Mouse (Mus musculus): ENCODE results near the gene Klhl28. TPM values are rescaled to one million over a fixed set of nuclear protein-coding genes. Genes with fewer than 3 reads are reported as not detected.
A peak's percentile ranks its signal among the peaks of the same experiment; 100 is the strongest.

The Klhl28 gene
- 7.5 TPM for polyA plus RNA-seq (2021)

DNA sequence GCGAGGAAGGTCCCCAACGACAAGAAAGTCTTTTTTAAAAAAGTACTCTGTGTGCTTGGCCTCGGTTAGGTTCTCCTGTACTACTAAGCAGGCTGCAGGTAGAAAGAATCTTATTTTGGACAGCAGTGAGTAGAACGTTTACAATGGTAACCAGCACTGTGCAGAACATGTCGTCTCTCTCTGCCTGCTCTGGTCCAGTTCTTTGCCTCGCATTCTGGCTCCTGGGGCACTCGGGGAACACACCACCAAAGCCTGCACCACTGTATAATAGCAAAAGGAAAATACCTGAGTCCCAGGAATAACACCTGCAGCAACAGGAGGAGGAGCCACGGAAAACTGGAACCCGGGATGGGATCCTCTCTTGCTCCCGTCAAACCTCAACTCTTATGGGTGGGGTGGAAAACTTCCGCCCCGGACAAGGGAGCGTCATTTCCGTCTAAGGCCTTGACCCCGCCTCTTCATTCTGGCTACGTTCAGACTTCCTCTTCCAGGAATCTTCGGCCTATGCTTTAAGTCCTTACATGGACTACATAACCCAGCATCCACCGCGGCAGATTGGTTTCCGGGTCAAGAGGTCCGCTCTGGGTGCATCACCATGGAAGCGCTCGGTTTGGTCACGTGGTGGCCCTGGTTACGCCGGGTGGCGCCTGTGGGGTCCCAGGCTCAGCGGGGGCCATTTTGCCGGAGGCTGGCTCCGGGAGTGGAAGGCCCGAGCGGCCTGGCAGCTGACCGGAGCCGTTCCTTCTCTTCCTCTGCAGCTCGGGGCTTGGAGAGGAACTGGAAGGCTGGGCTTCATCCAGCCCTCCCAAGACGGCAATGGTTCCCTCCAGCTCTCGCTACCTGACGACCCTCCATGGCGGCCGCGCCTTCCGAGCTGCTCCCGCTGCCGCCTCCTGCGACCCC, at the start of gene Klhl28, which contains the start of gene Togaram1:
Gene Klhl28 (minus strand): TSS at position 411 of the 903 bp plus-strand sequence.
Gene Togaram1 (plus strand): TSS at position 681 of the 903 bp plus-strand sequence.
- H3K27me3 ChIP-seq = no peaks in the 10 kb centered on the region
- CTCF ChIA-PET = interaction anchor here (1.0 kb wide), 1 partner anchor 18 kb away, joined by 4 read pairs; no protein-coding TSS in a partner anchor
- POLR2A ChIA-PET = no interaction called here
- no peak for TF ChIP-seq CTCF (IDR thresholded peaks at IDR 0.05)
- ATAC-seq (peak; percentile 97), DNase-seq (ENCODE audit: low read depth, low spot score) (peak; percentile 91)
- in situ Hi-C loops (cut with MboI; ENCODE audit: low pct_unique_long_range_greater_than_20kb) = no loop called here

DNA sequence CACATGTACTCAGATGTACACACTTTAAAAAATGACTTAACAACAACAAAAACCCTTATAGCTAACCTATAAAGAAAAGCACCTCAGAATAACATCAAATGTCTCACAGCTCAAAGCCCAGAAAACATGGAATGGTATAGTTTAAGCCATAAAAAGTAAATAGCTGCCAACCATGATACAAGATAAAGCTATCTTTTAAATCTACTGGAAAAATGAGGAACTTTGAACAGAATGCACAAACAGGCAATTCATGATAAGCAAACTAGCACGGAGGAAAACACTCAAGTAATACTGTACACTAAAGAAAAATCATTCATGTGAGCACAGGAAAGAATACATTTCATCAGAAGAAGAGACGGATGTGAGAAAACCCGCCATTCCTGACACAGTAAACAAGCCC, 42.4 kb upstream of the Klhl28 start:
- DNase-seq (ENCODE audit: low read depth, low spot score) (no peak), ATAC-seq (no peak)
- POLR2A ChIA-PET = no interaction called here
- no peaks in the 10 kb centered on the region for H3K27me3 ChIP-seq
- CTCF ChIA-PET = no interaction called here
- in situ Hi-C loops (cut with MboI; ENCODE audit: low pct_unique_long_range_greater_than_20kb) = no loop called here
- TF ChIP-seq CTCF (IDR thresholded peaks at IDR 0.05) = no peak

DNA sequence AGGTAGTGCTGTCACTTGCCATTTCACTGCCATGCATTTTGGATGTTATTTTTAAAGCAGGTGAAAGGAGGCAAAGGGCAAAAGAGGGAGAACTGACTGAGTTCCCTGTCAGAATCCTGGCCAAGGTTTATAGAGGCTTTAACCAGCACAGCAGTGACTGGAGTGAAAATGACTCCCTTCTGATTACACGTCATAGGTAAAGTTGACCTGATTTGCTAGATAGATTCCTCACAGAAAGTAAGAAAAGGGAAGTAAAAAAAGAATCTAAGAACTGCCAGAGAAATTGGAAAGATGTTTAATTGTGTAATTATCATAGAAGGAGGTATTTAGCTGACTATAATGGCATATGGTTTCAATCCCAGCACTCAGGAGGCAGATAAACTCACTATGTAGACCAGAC, 12.2 kb upstream of the Klhl28 start:
- ATAC-seq (no peak), DNase-seq (ENCODE audit: low read depth, low spot score) (no peak)
- in situ Hi-C loops (cut with MboI; ENCODE audit: low pct_unique_long_range_greater_than_20kb) = no loop called here
- ChIA-PET POLR2A (no interaction called here), CTCF (no interaction called here)
- TF ChIP-seq CTCF (IDR thresholded peaks at IDR 0.05) = no peak
- no peaks in the 10 kb centered on the region for H3K27me3 ChIP-seq

DNA sequence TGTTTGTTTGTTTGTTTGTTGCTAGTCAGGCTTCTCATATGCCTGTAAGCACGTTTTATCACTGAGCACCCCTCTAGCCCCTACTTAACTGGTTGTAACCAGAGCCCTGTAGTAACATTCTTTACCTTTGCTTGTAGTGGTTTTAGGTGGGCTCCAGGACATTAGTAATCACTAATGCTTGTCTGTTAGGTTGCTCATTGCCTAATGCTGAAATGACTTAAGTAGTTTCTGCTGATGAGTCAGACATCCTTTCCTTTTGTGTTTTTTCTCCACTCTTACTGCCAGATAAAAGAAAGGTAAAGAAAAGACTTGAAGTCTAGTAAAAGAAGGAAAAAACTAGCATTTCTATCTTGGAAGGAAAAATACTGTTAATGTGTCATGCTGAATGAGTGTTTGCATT, 10.9 kb upstream of the Klhl28 start:
- no peak for DNase-seq (ENCODE audit: low read depth, low spot score)
- in situ Hi-C loops (cut with MboI; ENCODE audit: low pct_unique_long_range_greater_than_20kb) = no loop called here
- CTCF ChIA-PET = no interaction called here
- H3K27me3 ChIP-seq = no peaks in the 10 kb centered on the region
- peak; percentile 51 for ATAC-seq
- no peak for TF ChIP-seq CTCF (IDR thresholded peaks at IDR 0.05)
- POLR2A ChIA-PET = no interaction called here

DNA sequence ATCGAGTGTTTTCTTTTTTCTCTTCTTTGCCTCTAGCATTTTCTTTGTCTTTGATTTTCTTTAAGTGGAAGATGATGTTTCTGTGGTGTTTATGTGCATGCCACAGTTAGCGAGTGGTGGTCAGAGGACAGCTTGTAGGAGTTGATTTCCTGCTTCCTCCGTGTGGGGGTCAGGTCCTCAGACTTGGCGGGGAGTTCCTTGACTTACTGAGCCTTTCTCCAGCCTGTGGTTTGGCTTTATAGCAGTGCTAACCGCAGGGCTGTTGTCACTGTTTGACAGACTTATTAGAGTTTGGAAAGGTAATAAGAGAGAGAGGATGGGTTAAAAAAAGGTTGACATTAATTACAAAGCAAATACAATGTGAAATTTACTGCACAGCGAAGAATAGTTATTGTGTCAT, 10.2 kb upstream of the Klhl28 start:
- H3K27me3 ChIP-seq = no peaks in the 10 kb centered on the region
- POLR2A ChIA-PET = no interaction called here
- no peak for DNase-seq (ENCODE audit: low read depth, low spot score)
- peak; percentile 47 for ATAC-seq
- in situ Hi-C loops (cut with MboI; ENCODE audit: low pct_unique_long_range_greater_than_20kb) = no loop called here
- TF ChIP-seq CTCF (IDR thresholded peaks at IDR 0.05) = no peak
- CTCF ChIA-PET = no interaction called here

DNA sequence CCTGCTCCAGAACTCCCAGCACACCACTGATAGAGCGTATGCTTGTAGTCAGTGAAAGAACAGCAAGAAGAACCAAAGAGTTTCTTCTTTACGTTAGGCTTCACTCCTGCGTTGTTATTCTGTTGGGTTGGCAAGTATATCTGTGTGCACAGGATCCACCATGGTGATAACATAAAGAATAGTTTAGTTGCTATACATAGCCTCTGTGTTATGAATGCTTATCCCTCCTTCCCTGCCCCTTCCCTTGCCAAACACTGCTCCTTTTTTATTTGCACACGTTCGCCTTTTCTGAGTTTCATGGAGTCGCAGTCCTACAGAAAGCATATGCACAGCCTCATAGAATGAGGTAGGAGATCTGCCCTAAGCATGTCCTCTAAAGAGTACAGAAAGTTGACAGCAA, 6.7 kb upstream of the Klhl28 start:
- ATAC-seq = no peak
- no peaks in the 10 kb centered on the region for H3K27me3 ChIP-seq
- ChIA-PET POLR2A (no interaction called here), CTCF (no interaction called here)
- no peak for TF ChIP-seq CTCF (IDR thresholded peaks at IDR 0.05)
- no peak for DNase-seq (ENCODE audit: low read depth, low spot score)
- in situ Hi-C loops (cut with MboI; ENCODE audit: low pct_unique_long_range_greater_than_20kb) = no loop called here

DNA sequence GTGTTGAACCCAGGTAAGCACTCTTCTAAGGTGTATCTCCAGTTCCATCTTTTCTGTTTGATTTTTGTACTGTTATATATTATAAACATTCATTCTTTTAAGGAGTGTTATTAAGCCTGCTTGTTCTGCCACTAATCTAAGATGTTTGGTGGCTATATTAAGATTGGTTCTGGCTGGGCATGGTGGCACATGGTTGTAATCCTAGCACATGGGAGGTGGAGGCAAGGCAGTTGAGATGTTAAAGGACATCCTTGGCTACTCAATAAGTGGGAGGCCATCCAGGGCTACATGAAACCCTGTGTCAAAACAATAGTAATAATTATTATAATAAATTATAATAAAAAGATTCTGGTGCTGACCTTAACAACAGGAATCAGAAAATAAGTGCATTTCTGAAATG, 6.1 kb upstream of the Klhl28 start:
- DNase-seq (ENCODE audit: low read depth, low spot score) (no peak), ATAC-seq (no peak)
- in situ Hi-C loops (cut with MboI; ENCODE audit: low pct_unique_long_range_greater_than_20kb) = no loop called here
- no peak for TF ChIP-seq CTCF (IDR thresholded peaks at IDR 0.05)
- ChIA-PET CTCF (no interaction called here), POLR2A (no interaction called here)
- H3K27me3 ChIP-seq = no peaks in the 10 kb centered on the region

DNA sequence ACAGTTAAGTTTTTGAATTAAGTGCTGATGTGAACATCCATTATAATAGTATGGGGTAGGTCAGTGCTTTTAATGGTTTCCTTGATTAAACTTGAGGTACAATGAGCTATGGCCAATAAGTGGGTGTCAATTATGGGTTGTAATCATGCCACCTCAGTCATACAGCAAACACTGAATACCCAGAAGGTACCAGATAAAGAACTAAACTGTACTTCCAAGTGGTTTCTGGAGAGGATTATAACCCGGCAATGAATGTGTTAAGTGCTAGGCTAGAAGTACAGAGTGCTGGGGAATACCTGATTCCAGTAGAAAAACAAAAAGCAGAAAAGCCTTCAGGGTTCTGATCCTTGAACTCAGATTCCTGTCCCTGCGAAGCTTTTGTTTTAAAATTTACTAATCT, 2.7 kb upstream of the Klhl28 start:
- DNase-seq (ENCODE audit: low read depth, low spot score) (no peak), ATAC-seq (no peak)
- TF ChIP-seq CTCF (IDR thresholded peaks at IDR 0.05) = no peak
- CTCF ChIA-PET = no interaction called here
- POLR2A ChIA-PET = no interaction called here
- in situ Hi-C loops (cut with MboI; ENCODE audit: low pct_unique_long_range_greater_than_20kb) = no loop called here
- H3K27me3 ChIP-seq = no peaks in the 10 kb centered on the region

DNA sequence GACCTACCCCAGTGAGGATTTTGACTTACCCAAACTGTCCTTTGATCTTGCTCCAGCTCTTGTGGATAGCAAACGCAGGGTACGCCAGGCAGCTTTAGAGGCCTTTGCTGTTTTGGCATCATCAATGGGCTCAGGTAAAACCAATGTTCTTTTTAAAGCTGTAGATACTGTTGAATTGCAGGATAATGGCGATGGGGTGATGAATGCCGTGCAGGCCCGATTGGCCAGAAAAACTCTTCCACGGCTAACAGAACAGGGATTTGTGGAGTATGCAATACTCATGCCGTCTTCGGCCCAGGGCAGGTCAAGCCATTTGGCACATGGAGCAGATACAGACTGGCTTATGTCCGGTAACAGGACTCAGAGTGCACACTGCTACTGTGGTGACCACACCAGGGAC, 2.1 kb upstream of the Klhl28 start:
- ATAC-seq (no peak), DNase-seq (ENCODE audit: low read depth, low spot score) (no peak)
- H3K27me3 ChIP-seq = no peaks in the 10 kb centered on the region
- in situ Hi-C loops (cut with MboI; ENCODE audit: low pct_unique_long_range_greater_than_20kb) = no loop called here
- no peak for TF ChIP-seq CTCF (IDR thresholded peaks at IDR 0.05)
- CTCF ChIA-PET = no interaction called here
- POLR2A ChIA-PET = no interaction called here

DNA sequence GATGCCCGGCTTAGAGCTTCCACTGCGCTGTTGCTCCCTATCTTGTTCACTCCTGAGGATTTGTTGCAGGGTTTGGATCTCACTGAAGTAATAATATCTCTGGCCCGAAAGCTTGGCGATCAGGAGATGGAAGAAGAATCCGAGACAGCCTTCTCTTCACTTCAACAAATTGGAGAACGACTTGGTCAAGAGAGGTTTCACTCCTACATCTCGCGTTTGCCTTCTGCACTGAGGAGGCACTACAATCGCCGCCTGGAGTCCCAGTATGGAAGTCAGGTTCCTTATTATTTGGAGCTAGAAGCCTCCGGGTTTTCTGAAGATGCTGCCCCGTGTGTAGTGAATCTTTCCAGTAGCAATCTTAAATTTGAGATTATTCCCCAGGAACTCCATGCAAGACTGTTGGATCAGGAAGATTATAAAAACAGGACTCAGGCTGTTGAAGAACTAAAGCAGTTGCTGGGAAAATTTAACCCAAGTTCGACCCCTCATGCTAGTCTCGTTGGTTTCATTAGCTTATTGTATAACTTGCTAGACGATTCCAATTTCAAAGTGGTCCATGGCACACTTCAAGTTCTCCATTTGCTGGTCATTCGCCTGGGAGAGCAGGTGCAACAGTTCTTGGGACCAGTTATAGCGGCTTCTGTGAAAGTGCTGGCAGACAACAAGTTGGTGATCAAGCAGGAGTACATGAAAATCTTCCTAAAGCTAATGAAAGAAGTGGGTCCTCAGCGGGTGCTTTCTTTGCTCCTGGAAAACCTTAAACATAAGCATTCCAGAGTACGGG, 1.5 kb upstream of the Klhl28 start:
- no peaks in the 10 kb centered on the region for H3K27me3 ChIP-seq
- ATAC-seq (no peak), DNase-seq (ENCODE audit: low read depth, low spot score) (no peak)
- no peak for TF ChIP-seq CTCF (IDR thresholded peaks at IDR 0.05)
- POLR2A ChIA-PET = no interaction called here
- CTCF ChIA-PET = interaction anchor here (1.0 kb wide), 1 partner anchor 16 kb away, joined by 4 read pairs; no protein-coding TSS in a partner anchor
- in situ Hi-C loops (cut with MboI; ENCODE audit: low pct_unique_long_range_greater_than_20kb) = no loop called here

DNA sequence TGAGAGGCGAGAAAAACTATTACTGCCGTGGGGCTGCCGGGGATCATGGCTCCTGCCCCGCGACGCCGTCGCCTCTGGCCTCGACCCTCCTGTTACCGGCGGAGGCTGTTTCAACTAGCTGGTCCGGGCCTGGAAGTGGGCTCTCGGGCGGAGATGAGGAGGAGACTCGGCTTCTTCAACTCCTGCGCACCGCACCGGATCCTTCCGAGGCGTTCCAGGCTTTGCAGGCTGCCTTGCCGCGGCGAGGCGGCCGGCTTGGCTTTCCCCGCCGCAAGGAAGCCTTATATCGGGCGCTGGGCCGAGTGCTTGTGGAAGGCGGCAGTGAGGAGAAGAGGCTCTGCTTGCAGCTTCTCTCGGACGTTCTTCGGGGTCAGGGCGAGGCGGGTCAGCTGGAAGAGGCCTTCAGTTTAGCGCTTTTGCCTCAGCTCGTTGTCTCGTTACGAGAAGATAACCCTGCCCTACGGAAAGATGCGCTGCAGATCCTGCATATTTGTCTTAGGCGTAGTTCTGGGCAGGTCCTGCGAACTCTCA, 832 bp upstream of the Klhl28 start:
- ChIA-PET POLR2A (no interaction called here), CTCF (interaction anchor here (1.0 kb wide), 1 partner anchor 17 kb away, joined by 4 read pairs; no protein-coding TSS in a partner anchor)
- in situ Hi-C loops (cut with MboI; ENCODE audit: low pct_unique_long_range_greater_than_20kb) = no loop called here
- ATAC-seq (peak; percentile 27), DNase-seq (ENCODE audit: low read depth, low spot score) (no peak)
- no peak for TF ChIP-seq CTCF (IDR thresholded peaks at IDR 0.05)
- no peaks in the 10 kb centered on the region for H3K27me3 ChIP-seq

Measured in Patski (cell line).